Mouse (Mus musculus) gastrocnemius, adult 18-20 months (tissue): ENCODE measurements at regions not wholly inside any gene's neighbourhood (a gene's known extent, or its start where the extent isn't known, plus 50 kb on each side); places are given as distances from the start of the nearest gene placed in this dataset.

Experiments
- DNase-seq: peaks from one replicate; pipeline ENCODE4 v3.0.0; 2021; ENCODE audit warnings: low spot score

DNA sequence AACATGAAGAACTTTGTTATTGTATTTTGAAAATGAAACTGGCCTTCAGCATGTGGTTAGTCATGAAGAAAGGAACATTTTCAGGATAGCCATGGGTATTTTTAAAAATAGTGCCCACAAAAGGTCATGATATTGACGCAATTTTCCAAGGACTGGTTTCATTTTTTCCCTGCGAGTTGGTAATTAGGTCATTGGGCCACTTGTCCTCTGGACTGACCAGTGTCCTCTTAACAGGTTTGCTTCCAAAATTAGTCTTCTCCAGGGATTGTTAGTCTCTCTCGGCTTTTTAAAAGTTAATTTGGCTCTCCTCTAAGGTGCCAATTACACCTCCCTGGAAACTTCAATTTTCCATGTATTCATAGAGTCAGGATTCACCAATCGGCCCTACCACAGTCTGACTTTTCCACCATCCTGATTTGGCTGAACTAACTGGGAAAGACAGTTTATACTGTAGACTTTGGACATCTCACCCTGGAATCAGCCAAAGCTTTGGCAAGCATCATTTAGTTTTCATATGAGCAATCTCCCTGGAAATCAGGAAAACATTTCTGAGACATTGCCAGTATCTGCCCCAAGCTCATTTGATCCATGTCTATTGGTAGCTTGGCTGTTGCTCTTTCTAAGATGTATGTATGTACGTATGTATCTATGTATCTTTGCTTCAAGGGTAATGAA, 562.8 kb upstream of the Sox9 start:
- DNase-seq: no peak

DNA sequence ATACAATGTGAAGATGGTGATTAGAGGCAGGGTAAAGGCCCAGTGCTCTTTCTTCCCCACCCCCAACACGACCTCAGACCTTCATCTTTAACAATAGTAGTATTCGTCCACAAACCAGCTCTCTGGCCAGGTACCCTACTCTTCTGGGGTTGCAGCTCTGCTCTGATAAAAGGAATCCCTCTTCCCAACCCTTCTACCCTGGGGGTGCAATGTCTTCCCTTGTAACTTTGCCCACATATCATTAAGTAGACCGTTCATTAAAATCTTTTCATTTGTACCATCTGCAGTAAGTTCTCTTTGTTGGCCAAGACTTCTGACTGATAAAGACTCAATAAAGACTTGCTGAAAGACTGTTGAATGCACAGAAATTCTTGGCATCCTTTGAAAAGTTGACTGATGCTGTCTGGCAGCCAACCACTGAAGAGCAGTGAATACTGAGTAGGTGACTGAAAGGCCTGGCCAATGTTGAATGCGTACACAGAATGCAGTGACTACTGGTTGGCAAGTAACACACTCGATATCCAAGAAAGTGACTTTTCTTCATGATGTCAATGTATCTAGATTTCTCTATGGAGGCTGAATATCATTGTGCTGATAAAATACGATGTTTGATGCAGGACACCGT, 547.4 kb upstream of the Sox9 start:
- no peak for DNase-seq

DNA sequence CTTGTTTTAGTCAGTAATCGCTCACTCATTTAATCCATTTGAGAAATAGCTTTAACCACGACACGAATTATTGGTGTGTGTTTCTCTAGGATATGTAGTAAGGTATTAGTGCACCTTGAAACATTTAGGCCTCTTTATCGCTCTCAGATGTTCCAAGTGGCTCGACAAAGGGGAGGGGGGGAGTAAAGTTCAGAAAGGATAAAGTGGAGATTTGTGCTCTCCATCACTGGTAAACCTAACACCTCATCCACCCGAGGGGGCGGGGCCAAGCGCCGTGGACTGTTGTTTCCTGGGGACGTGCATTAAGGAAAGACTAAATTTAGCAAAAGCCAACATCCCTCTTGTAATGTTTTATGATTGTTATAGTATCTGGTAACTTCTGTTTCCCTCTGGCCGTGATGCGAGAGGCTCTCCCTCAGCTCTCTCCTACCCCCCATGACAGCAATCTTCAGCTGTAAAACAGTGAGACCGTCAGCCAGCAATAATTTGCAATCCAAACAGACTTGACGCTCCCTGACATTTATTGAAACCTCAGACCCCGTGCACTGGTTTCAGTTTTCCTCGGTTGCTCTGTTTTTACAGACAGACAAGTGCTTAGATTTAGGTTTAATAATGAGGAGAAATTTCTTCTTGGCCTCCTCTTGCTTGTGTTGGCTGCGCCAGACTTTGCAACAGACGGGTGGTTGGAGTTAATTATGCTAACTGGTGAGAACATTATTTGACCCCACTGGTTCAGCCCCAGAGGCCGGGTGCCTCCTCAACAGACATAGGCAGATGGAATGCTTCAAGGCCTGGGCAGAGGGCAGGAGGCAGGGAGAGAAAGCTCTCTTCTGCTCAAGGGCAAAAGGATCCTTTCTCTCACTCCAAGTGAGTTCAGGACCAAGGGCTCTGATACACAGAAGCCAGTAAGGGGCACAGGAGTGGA, 542.8 kb upstream of the Sox9 start:
- no peak for DNase-seq

DNA sequence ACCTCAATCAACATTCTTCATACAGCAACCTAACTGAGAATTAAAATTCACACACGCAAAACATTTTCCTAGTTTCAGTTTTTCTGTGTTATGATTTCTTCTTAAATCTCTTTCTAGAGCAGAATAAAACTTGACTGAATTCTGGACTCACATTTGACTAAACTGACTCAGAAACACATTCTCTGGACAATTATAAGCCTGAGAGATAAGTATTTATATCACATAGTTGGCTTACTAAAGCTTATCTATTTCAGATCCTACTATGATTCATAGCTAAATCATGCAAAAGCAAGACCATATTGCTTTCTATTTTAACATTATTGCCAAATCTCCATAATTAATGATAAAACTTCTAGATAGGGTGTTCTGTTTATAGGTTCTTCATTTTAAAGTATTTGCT, 529.5 kb upstream of the Sox9 start:
- no peak for DNase-seq

DNA sequence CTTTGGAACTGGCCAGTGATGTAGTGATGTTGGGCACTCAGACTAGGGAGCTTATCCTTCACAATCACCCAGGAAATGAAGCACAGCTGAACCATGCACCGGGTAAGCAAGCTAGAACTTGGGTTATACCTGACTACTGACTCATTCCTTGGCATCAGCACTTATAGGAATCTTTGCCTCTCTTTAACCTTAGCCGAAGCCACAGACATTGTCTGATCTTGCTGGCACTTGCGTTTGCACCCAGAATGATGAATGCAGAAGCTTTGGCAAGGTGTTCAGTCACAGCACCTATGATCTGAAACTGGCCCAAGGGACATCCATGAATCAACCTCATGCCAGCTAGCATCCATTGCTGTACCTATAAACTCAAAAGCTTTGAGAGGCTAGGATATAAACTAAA, 529.0 kb upstream of the Sox9 start:
- DNase-seq: no peak

DNA sequence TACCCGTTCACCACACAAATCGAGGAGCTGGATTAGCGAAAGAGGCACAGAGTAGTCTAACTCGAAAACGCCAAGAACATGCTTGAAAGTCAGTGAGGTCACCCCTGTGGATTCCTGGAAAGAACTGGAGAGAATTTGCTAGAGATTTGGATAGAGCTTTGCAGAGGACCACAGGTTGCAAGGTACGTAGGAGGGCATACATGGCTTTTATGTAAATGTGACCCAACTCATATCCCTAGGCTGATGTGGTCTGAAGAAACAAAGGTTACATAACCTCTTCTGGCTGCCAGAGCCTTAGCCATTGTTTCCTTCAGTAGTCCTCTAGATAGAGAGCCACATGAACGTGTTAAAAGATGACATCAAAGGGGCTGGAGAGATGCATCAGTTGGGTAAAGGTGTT, 525.7 kb upstream of the Sox9 start:
- no peak for DNase-seq

DNA sequence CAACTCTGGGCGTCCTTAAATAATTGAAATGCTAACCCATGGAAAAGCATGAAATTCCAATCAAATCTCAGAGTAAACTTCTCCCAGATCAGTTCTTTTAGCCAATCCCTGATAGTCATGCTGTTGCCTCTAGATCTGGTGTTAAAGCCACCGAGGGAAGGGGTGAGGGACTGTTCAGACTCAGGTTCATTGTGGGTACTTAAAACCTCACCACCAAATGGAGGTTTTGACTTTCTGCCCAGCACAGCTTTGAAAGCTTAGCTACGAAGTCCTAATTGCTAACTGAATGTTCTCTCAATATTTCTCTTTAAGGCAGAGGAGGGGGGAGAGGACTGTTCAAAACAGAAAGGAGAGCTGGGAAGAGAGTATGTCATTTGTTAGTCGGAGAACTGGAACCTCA, 517.9 kb upstream of the Sox9 start:
- no peak for DNase-seq

DNA sequence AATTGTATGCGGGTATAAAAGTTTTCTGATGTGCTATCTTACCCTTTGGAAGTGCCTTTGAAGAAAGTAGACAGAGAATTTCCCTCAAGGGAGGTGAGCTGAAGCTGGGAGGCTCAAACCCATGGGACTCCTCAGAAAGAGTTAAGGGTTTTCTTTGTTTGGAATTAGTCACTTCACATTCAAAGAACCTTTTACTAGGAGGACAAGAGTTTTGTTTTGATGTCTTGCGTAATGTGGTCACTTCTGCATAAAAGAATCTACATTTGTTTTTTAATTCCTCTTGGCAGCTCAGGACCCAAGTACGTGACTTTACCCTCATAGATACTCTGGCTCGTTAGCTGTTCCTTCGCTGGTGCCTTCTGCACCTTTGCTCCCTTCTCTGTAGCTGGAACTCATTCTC, 511.1 kb upstream of the Sox9 start:
- no peak for DNase-seq

DNA sequence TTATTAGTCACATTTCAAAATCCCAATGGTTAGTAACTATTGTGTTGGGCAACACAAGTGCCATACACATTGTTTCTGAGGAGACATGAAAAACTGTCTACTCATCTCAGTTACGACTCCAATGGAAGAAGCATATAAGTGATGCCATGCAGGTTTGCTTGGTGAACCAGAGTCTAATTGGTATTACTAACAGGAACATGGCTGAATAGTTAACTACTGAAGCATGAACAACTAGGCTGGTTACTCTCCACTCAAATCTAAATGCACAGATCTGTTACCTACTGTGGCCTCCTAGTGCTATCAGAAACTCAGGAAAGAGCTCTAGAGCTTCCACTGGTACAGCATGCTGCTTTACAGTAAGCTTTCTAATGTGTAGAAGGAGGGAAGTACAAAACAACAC, 503.5 kb upstream of the Sox9 start:
- DNase-seq: no peak

DNA sequence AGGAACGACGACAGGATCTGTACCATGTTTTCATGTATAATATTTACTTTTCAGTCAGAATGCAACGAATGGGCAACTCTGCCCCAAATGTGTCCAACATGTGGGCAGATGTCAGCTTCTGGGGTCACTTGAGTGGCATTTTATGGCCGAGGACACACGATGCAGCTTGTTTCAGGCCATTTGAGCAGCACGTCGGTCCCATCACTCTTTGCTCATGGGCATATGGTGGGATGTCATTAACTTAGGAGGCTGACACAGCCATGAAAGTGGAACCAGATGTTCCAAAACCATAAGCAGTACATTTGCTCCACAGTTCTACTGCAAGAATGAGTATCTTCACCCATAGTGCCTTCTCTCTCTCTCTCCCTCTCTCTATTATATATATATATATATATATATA, 499.1 kb upstream of the Sox9 start:
- no peak for DNase-seq

DNA sequence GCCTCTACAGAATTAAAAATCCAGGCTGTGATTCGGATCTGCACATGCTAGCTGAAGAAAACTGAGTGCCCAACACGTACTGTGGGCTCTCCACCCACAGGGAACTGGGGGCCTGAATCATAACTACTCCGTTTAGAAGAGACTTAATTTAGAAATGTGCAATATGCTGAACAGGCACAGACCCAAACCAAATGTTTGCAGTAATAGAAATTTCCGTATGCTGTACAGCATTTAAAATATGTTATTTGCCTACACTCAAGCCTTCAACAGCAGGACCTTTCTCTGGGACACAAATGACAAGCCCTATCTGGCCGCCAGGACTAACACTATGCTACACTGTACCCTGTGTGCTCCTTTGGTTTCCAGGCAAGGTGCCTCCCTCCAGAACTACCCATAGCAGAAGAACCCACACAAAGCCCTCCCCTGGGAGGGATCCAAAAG, 483.1 kb upstream of the Sox9 start:
- DNase-seq: no peak

DNA sequence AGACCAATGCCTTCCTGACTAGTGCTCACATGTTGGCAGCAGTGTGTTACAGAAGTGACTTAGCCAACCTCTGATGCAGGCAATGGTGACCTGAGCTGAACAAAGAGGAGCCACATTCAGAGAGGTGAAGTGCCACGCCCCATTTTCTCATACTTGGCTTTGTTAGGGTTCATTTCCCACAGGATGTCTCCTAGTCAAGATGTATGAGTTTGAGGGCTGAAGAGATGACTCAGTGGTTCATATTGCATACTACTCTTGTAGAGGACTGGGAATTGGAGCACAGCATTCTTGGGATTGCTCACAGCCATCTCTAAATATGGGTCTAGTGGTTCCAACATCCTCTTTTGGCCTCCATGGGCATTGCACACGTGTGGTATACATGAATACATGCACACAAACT, 478.9 kb upstream of the Sox9 start:
- no peak for DNase-seq

DNA sequence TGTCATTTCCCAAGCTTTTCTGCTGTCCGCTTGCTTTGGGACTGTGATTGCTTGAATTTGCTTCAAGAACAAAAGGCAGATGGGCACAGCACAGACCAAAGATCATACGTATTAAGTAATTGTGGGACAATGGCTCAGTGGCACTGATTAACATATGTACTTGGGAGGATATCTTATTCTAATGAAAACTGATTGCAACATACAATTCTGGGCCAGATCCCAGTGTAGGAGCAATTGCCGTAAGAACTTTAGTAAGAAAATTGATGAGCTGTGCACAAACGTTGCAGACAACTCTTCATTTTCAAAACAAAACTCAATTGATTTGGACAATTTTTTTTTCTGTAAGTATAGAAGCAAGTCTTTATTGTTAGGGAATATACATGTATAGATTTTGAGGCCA, 456.2 kb upstream of the Sox9 start:
- DNase-seq: no peak

DNA sequence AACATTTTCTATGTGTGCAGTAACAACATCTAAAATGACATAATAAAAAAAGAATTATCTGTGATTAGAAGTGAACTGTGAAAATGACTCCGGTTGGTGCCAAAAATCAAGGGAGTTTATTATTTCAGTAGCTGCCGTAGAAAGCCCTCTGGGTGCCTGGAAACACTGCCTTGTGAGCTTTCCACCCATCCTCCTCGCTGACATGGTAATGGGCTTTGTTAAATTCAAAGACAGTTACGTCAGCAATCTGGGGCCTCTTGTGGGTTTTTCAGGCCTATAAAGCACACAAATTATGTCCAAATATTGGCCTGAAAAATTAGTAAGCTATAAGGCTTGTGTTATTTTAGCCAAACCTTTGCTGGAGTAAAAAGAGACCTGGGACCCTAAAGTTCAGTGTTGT, 454.4 kb upstream of the Sox9 start:
- no peak for DNase-seq

DNA sequence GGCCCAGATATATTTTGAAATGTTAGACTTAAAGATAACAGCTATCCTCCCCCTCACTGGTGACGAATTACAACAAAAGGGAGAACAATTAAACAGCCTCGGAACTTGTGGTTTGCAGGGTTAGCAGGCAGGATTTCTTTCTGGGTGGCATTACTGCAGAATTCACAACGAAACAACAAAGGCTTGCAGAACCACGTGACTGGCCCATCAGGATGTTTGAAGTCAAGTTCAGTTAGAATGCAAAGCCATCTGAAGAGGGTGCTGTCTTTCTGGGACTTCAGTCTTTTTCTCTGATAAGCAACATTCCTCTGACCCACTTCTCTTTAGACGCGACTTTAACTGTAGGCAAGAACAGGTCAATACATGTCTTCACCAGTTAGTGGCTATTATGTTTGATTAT, 436.9 kb upstream of the Sox9 start:
- DNase-seq: no peak

DNA sequence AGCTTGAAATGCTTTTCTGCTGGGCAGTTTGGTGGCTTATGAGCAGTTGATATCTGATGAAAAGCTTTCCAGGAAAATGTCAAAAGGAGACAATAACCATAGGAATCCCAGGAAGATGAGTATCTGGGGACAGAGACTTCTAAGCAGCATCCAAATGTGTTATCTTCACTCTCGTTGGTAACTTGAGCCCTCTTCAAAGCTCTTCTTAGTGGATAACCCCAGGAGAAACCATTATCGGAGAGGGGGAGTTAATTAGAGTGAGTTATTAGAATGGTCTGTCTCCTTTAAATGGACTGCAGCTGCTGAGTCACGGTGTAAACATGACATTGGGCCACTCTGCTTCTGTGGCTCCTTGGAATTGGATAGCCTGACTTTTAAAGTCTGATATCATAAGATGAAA, 436.4 kb upstream of the Sox9 start:
- DNase-seq: no peak

DNA sequence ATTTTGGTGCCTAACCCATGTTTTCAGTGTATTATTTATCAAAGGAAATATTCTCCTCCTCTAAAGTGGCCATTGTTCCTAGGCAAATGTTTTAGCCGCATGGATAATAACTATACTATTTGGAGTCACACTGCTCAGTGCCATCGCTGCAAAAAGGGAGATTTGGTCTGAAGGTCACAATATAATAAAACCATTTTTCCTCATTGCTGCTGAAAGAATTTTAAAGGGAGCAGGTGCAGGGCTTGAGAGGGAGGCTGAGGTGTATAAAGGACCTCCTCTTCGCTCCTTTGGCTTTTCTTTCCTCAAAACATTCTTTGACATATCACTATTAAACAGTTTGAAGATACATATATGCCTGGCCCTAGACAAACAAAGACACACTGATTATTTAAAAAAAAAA, 435.9 kb upstream of the Sox9 start:
- no peak for DNase-seq

DNA sequence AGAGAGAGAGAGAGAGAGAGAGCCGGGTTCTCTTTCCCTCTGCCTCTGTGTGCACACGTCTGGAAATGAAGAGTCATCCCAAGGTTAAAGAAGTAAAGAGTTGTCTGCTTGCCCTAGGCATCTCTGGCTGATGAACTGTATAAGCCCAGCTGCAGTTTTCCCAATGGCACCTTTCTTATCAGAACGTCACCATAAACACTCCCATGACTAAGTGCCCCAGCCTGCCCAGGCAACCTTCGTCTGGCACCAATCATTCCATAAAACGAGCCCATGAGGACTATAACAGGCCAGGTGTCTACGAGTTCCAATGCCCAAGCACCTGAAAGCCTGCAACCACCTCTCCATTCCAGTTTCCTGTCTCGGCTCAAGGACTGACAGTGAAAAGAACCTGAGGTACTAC, 435.5 kb upstream of the Sox9 start:
- DNase-seq: no peak

DNA sequence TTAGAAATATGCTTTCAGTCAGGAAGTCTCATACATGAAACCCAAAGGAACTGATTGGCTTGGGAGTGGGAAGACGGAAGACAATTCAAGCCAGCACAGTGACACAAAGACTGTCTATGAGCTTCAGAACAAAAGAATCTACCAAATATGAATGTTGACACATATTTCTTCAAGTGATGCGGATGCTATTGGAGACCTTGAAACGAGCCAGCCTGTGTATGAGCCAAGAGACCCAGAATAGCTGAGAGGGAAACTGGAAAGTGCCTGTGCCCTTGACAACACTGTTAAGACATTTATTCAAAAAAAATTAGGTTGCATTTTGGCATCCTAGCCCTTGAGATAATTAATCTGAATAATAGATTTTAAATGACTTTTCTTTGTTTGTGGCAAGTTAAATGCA, 426.7 kb upstream of the Sox9 start:
- no peak for DNase-seq

DNA sequence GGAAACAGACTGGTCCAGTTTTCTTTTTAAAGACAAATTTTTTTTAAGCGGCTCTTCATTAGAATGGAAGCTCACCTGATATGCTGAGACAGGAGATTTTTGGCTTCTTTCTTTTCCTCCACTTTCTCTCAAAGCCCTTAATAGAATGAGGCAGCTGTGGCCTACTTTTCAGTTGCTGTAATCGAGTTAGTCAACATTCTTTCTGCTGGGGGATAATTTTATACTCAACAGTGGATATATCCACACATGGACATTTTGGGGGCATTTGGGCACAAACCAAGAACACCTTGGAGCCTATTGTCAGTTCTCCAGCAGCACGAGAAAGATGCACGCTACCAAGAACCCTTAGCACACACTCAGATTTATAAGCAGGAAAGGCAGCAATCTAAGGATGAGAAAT, 415.3 kb upstream of the Sox9 start:
- DNase-seq: no peak

DNA sequence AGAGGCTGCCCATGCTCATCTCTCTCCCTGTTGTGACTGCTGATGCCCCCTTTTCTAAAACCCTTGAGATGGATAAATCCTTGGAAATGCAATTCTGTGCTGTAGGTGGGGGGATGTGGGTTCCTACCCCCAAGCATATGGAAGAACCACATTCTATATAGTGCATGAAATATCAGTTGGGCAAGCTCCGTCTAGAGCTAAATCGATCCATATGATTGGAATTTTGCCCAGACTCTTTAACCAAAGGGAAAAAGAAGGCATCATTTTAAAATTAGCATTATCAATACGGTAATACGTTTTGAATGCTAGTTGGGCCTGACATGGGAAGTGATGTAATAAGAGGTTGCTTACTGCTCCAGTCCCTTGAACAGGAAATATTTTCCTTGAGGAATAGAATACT, 411.1 kb upstream of the Sox9 start:
- no peak for DNase-seq

DNA sequence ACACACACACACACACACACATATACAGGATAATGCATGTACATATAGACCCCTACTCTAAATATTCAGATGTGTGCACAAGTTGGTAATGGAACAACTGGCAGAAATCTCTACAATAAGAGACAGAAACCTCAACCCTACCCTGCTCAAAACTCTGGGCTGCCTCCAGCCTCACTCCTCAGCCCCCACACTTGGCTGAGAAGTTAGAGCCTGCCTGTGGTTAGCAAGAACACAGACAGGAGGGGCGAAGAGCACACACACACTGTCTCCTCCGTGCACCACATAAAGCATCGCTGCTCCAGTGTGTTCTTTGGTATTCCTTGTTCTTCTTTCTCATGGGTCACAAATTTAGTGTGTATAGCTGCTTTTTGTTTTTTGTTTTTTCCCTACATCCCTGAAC, 382.0 kb upstream of the Sox9 start:
- DNase-seq: no peak

DNA sequence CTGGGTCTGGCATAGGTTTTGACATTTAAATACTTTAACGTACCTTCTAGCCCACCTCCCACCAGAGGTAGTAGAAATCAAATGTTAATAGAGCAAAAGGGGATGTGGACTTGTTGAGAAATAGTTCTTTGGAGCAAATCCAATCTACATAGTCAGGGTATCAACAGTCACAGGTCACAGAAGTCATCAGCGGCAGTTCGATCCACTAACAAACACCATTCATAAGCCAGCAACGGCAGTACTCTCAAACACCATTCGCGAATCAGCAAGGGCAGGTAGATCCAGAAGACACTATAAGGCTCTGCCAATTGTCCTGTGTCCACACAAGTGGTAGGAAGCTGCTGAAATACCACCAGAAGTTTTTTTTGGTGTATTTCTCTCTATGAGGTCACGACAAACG, 374.3 kb upstream of the Sox9 start:
- DNase-seq: no peak
